Mouse (Mus musculus): ENCODE measurements at regions not wholly inside any gene's neighbourhood (a gene's known extent, or its start where the extent isn't known, plus 50 kb on each side); places are given as distances from the start of the nearest gene placed in this dataset.

- DNase-seq (ENCODE audit: inconsistent ontology term): peak; percentile 64
These were observed 240.9 kb downstream of the Rybp start for GRCm38 (mm10) chr6:100046186-100046990.

DNA sequence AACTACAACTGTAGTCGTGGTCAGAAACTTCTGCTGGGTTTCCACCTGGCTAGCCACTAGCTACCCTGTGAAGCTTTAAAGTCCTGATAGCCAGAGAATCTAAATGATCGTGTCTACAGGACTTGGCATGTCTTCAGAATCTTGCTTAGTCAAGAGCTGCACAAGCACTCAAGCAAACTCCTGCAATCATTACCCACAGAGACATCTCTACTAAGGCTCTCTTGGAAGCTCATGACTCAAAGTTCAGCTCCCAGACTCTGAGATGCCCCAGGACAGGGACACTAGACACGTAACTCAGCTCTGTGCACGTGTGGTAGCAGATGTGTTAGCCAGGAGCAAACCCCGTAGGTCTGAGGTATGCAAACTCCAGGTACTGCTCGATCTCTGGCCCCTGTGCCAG, 242.2 kb downstream of the Rybp start:
- no peak for DNase-seq (ENCODE audit: inconsistent ontology term)

DNA sequence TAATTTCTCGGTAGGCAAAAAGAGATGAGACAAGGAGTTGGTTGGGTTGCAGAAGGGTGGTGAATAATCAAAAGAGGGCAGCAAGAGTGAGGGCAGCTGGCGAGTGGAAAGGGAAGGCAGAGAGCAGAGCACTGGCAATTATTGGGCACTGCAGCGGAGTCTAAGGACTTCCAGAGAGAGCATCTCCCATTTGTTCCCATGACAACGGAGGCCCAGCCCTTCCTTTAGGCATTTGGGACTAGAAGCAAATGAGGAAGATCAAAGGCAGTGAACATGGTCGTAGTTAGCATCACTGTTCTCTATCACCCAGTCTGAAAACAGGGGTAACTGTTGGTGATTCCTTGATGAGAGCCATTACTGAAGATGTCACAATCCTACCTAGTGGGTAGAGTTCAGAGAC, 246.1 kb downstream of the Rybp start:
- DNase-seq (ENCODE audit: inconsistent ontology term): no peak

- no peak for DNase-seq (ENCODE audit: inconsistent ontology term)
These were observed 246.8 kb downstream of the Rybp start for GRCm38 (mm10) chr6:100040459-100040984.

- DNase-seq (ENCODE audit: inconsistent ontology term): peak; percentile 33
These were observed 254.6 kb downstream of the Rybp start for GRCm38 (mm10) chr6:100032701-100033100.

GRCm38 (mm10) chr6:100030522-100030921, 256.8 kb downstream of the Rybp start:
- DNase-seq (ENCODE audit: inconsistent ontology term): peak; percentile 61

DNA sequence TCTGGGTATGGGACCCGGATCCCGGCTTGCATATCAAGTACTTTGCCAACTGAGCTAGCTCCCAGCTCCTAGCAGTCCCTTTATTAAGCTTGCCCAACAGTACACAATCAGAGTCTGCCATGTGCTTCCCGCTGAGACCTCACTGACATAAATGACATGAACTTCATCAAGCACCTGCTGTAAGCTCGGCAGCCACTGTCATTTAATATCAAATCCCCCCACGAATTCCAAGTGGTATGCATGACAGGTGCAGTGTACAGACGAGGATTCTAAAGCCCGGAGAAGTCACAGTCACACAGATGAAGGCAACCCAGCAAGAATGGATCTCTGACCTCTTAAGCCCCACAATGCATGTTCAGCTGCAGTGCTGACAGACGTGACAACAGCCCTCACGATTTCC, 257.3 kb downstream of the Rybp start:
- no peak for DNase-seq (ENCODE audit: inconsistent ontology term)

GRCm38 (mm10) chr6:100027524-100027923, 259.8 kb downstream of the Rybp start:
- DNase-seq (ENCODE audit: inconsistent ontology term): no peak

DNA sequence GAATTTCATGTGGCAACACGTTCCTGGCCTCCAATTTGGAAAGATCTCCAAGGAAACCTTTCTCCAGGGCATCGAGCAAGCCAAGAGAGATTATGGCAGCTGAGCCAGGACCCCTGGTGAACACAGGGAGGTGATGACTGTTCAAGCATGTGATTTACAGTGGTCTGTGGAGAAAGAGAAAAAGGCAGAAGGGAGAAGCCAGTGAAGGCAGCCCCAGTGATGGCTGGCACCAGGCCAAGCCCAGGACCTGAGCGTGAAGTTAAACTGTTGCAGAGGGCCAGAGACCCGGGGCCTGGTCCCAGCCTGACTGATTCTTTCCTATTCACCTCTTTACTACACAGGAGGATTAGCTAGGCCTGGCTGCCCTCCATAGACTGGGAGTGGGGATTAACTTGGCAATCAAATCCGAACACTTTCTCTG, 261.7 kb downstream of the Rybp start:
- peak; percentile 14 for DNase-seq (ENCODE audit: inconsistent ontology term)

DNA sequence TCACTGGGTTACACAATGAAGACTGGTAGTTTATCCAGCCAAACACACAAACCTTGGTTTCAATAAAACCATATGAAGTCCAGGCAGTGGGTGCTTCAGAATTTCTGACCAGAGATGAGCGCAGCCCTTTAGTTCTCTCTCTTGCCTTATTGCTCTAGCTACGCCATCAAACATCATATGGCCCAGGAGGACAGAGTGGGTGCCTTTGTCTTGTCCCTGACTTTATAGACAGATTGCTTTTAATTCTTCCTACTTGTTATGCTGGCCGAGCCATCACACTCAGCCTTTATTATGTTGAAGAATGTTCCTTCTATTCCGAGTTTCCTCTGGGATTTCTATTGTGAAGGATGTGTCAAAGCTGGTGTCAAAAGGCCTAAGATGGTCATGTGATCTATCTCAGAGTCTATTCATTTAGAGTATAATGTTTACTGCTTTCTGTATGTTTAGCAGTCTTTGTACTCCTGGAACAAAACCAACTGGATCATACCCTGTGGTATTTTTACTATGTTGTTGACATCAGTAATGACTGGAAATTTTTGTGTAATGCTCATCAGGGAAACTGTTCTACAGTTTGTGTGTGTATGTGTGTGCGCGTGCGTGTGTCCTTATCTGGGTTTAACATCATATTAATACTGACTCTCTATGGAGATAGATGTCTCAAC, 263.7 kb downstream of the Rybp start:
- DNase-seq (ENCODE audit: inconsistent ontology term): no peak

- no peak for DNase-seq (ENCODE audit: inconsistent ontology term)
These were observed 268.3 kb downstream of the Rybp start for GRCm38 (mm10) chr6:100019016-100019415.

DNA sequence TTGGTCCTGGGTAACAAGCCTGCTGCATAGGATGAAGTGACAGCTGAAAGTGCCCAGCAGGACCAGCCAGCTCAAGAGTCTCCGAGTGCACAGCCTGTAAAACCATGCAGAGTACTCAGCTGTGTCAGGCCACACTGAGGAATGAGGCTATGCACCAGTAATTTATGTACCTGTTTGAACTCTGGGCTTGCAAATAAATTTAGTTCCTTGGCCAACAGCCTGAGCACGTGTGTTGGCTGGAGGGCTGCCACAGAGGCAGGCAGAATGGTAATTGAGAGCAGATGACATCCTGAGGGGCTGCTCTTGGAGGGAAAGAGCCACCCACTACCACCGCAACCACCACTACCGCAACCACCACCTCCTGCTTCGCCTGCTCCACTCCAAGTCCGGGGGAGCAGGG, 273.3 kb downstream of the Rybp start:
- DNase-seq (ENCODE audit: inconsistent ontology term): no peak

- DNase-seq (ENCODE audit: inconsistent ontology term): no peak
These were observed 275.7 kb downstream of the Rybp start for GRCm38 (mm10) chr6:100011520-100012062.

DNA sequence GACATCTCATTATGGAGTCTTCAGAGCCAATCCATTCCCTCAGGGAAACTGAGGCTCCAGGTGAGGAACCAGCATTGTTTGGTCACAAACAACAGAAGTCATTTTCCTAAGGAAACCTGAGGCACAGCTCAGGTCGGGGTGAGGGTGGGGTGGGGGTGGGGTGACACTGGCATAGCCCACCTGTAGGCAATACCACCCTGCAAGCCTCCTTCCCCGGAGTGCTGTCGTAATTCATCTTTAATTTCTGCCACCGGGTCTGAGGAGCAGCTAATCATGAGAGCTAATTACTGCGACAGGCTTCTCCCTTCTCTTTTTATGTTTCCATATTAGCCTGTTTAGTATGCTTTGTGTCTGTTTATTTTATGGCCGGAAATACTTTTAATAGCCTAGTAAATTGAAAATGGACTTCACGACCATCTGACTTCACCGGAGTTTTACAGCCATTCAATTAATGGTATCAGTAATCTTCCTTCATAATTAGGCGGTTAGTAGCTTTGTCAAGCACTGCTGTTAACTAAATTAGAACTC, 276.3 kb downstream of the Rybp start:
- no peak for DNase-seq (ENCODE audit: inconsistent ontology term)

DNA sequence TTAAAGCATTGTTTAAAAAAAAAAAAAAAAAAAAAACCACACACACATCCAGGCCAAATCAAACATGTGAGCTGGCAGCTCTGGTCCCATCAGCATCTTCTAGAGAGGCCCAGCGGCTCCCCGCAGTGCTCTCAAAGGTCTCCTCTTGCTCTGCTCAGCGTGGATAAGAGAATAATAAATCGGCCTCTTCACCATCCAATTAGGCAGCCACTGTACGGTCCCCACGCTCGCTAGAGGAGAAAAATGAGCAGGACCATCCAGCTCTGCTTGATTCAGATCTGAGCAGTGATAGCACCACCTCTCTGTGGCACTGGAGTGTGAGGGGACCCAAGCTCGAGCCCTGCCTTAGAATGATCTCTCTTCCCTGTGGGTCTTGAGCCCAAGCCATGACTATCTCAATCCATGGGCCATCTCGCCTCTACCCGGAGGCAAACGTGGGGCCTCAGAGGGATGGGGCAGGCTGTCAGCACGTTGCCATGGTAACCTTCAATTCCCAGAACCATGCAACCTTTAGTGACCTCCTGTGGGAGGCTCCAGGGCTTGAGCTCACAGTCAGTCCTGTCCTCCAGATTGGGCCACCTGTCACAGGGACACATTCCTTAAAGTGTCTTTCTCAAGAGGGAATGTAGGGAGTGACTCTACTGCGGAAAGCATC, 273.6 kb upstream of the Prok2 start:
- DNase-seq (ENCODE audit: inconsistent ontology term): no peak

DNA sequence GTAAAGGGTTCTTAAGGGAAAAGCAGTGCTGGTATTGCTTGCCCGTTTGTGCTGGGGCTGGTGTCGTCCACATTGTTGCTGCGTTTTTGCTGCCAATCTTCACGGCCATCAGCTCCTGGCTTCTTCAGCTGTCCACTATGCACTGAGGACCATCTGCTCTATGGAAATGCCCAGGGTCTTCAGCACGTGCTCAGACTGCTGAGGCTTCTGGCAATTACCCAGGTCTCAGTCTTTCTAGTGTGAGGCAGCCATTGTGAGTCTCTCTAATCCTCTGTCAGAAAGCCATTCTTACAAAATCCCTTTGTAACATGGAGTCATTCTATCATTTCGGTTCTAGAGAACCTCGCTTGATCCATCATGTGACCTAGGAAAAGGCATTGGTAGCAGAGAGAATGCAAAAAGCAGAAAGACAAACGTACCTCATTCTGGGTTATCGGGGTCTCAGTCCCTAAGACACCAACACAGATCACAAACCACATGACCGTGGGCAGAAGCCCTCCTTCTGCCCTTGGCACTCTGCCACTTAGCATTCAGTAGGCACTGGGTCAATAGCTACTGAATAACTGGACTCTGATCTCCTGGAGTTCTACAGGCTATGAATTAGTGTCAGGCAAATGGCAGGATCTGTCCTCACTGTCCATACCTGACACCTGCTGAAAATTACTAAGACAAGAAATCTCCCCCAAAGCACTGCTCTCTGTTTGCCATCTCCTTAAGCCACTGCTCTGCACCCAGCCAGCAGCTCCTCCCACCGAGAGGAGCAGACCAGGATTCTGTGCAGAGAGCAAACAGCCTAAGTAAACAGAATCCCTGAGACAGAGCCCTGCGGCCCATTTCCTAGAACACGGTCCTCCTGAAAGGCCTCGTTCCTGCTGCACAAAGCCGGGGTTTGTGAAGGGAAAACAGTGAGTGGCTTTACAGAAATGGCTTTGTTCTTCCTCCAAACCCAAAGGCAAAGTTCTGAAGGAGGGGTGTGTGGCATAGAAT, 270.1 kb upstream of the Prok2 start:
- no peak for DNase-seq (ENCODE audit: inconsistent ontology term)

DNA sequence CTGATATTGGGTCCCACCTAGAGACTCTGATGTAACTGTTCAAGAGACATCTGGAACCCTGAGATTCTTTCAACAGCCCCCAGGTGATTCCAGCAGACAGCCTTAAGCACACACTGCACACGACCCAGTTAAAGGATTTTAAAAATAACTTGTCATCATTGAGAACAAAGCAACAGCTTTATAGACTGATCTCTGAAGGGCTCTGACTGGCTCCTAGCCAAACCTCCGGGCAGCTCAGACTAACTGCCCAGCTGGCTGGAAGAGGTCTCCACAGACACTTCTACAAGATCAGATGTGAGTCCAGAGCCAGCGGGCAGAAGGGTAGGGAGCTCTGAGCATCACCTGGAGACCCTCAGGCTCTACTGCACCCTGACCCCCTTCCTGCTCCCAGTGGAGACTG, 267.8 kb upstream of the Prok2 start:
- peak; percentile 22 for DNase-seq (ENCODE audit: inconsistent ontology term)

- peak; percentile 80 for DNase-seq (ENCODE audit: inconsistent ontology term)
These were observed 264.9 kb upstream of the Prok2 start for GRCm38 (mm10) chr6:99991079-99991478.

DNA sequence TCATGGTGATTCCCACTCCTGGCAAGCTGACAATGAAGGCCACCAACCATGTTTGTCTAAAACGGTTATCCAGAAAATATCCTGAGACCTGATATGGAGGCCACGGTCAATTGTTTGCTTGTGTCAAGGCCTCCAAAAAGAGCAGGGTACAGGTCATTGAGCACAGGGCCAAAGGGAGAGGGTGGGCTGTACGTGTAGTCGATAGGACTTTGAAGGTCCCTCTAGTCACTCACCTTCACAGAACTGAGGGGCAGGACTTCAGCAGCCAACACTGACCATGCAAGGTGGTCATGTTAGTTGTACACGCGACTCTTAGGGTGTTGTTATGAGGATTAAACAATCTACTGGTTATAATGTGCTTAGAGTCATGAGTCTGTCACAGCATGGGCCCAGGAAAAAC, 264.4 kb upstream of the Prok2 start:
- DNase-seq (ENCODE audit: inconsistent ontology term): no peak

GRCm38 (mm10) chr6:99986449-99986848, 260.3 kb upstream of the Prok2 start:
- DNase-seq (ENCODE audit: inconsistent ontology term): no peak

GRCm38 (mm10) chr6:99985322-99985721, 259.1 kb upstream of the Prok2 start:
- no peak for DNase-seq (ENCODE audit: inconsistent ontology term)
